Mouse (Mus musculus) ES-Bruce4 (cell line): ENCODE data around the gene Fkbp1b.

Experiments
- CTCF ChIP-seq: IDR thresholded peaks from one replicate; pipeline ENCODE4 v1.8.1; 2011; ENCODE audit warnings: low read depth, low read length
- EP300 ChIP-seq: IDR thresholded peaks from 2 replicates; pipeline ENCODE4 v1.6.1; 2011; ENCODE audit warnings: low read depth, low read length; ENCODE audit not compliant: insufficient read depth
- POLR2A ChIP-seq: IDR thresholded peaks from one replicate; pipeline ENCODE4 v1.8.1; 2011; ENCODE audit warnings: low read length; ENCODE audit not compliant: insufficient read depth

DNA sequence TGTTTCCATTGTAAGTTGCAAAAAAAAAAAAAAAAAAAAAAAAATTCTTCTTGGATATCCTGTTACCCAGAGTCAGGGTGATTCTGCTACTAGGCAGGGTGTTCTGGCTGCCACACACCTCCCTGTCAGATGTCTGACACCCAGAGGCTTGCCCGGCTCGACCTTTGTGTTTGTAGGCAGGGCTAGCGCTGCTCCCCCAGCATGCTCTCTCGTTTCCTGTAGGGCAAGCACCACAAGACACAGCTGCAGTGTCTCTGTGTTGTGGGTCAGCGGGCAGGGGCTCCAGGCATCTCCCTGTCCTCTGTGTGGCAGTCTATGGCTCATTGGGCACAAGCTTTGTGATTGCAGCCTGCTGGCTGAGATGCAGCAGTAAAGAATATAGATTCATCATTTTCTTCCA, 57.8 kb downstream of the Fkbp1b start:
- no peak for TF ChIP-seq POLR2A
- TF ChIP-seq CTCF, result no peak
- no peak for TF ChIP-seq EP300
